Mouse (Mus musculus) G1E-ER4 (cell line): ENCODE results near the gene Ly75. TPM values are rescaled to one million over a fixed set of nuclear protein-coding genes. Genes with fewer than 3 reads are reported as not detected.

Experiments used
- GATA1 ChIP-seq: IDR thresholded peaks from one replicate; pipeline ENCODE4 v1.8.0; 2012; ENCODE audit warnings: low read length, inconsistent platforms
- polyA plus RNA-seq: library from polyadenylated mRNA; stranded (reverse); fragments of >175 nt; gene quantifications from 2 replicates; pipeline ENCODE4 v1.2.3, GENCODE M21; 2012

Gene Ly75
- polyA plus RNA-seq, 1 experiment = 0.69 TPM

DNA sequence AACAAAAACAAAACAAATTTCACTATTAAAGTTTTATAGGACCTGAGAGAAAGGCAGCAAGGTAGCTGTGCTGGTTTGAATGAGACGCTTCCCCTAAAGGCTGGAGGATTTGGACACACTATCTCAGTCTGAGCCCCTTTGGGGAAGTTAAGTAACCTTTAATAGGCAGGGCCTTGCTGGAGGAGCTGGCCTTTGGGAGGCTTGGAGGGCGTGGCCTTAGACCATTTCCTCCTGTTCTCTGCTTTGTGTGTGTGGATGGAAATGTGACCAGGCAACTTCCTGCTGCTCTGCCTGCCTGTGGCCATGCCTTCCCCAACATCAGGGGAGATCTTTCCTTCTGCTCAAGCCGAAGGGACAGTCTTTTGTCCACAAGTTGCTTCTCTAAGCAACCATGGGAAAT lies 84.8 kb downstream of the Ly75 start:
- TF ChIP-seq GATA1 = no peak

DNA sequence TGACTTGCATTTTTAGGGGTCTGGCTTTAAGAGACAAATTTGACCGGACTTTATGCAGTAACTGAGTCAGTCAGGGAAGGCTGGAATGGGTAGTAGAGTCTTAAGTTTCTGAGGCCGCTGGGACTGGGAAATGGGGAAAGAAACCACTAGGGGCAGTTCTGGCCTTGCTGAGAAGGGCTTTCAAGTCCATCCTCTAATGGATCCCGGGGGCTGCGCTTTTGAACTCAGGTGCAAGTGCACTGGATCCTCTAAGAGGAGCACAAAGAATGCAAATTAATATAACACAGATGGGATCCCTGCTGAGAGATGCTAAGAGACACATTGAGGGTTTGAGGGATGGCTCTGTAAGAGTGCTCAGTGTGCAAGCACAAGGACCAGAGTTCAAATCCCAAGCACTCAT lies 91.7 kb downstream of the Ly75 start:
- no peak for TF ChIP-seq GATA1

DNA sequence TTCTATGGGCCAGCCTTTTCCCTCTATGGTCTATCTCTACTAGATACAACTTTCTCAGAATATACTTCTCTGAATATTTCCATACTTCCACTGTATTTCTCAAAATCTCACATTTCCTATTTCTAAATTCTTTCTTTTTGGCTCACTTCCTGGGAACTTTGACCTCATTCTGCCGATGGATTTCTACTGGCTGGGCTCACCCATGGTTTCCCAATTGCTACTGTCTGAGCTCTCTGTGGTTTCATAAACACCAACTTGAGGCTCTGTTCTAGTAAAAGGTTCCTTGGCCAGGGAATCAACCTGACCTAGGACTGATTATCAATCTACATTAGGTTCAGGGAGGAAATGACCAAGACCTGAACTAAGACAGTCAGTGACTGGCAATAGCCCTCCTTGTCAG lies 93.7 kb downstream of the Ly75 start:
- TF ChIP-seq GATA1 = no peak

DNA sequence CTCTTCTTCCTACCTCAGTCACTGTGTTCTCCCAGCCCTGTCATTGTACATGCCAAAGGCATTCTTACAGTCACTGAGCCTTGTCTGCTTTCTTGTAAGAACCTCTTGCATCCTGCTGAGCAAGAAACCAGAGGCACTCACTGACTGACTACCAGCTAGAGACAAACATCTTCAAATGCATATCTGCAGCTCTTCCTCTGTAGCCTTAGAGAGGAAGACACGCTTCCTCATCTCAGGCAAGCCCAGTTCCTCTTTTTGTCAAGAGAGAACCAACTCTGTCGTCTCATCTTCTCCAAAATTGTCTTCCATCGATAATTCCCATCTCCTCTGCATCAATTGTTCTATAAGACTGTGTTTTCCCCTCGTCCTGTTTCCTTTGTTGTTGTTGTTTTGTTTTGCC lies 94.5 kb downstream of the Ly75 start:
- TF ChIP-seq GATA1 = no peak

DNA sequence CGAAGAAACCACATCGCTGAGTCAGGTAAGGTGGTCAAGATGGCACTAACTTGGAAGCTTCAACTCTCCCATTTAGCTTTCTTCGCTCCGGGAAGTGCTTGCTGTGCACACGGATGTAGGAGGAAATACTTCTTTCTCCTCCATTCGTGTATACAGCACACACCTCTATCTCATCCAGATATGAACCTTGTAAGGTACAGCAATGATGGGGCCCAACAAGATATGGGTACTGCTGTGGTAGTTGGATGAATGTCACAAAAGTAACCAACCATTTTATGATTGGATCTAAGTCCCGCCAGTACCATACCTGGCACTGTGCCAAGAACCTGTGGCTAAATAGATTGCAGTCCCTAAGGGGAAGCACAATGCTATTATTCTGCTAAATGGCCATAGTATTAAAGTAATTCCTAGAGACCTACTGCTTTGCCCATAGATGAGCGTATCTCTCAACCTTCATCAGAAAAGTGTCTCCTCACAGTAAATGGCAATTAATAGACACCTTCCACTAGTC lies 97.9 kb downstream of the Ly75 start:
- no peak for TF ChIP-seq GATA1

DNA sequence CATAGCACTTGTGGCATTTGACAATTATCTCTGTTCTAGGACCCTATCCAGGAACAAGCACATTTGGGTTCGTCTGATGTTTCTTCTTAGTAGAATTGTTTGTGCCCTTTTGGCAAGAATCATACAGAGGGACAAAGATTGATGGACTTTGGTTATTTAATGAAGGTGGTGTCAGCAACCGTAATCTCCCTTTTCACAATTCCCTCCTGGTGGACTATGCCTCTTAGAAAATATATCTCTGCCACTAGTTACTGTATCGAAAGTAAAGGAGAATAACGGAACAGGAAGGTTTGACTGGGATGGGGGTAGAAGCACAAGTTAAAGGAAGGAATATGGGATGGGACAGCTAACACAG lies 98.7 kb downstream of the Ly75 start, which contains the start of gene Cd302:
Gene Cd302 (minus strand): TSS at position 22 of the 355 bp plus-strand sequence.
- TF ChIP-seq GATA1 = no peak

DNA sequence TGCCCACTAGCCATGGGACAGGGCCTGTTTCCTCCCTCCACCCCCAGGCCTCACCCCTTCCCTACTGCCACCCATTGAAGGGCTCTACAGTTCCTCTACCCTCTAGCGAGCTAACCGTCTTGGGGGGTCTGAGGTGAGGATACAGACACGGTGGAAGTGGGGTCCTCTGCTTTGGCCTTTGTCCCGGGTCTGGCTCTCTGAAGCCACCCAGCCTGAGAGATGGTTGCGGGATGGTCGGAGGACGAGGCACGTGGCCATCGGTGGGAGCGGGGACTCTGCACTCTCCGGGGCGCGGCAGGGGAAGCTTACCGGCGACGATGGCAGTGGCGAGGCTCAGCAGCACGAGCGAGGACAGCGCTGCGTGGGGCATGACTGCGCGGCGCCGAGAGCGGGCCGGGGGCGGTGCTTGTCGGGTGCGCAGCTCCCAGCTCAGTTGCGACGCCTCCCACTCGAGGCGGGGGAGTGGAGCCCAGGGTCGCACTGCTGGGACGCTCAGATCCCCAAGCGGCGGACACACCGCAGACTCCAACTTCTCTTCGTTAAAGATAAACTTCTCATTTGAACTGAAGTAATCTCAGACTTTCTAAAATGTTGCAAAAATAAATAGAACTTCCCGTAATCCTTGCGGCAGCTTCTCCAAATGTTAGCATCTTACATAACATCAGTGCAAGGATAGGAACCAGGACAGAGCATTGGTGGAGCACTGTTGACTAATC lies 99.2 kb downstream of the Ly75 start:
- no peak for TF ChIP-seq GATA1

DNA sequence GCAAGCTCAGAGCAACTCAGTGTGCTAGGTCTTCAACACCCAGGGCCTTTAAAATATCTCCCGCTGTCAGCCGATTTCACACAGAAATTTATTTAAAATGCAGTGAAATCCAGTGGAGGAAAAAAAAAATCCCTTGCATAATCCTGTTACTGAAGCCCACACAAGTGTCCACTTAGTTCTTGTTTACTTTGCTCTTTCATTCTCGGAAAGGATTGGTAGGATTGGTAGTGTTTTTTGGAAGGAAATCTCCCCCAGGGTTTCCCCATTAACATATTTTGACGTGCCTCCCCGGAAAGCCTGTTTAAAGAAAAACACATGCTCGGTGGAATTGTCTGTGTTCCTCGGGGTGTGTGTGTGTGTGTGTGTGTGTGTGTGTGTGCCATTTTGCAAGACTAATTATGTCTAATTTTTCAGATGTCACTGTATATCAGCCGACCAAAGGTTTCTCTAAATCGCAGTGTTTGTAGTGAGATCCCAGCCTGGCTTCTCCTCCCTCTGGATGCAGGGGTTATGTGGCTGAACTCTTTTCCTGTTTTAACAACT lies 99.8 kb downstream of the Ly75 start:
- TF ChIP-seq GATA1 = no peak

DNA sequence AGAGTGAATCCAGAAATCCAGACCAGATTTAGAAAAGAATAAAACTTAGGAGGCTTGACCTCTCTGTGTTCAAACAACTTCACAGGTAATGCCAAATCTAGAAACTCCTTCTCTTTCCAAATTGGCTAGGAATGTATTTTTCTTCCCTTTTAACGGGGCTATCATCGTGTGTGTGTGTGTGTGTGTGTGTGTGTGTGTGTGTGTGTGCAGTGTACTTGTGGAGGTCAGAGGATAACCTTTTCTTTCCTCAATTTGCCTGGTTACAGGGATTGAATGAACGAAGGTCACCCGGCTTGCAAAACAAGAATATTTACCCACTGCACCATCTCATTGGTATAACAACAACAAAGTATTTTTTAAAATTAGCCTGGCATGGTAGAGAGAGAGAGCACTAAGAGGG lies 100.5 kb downstream of the Ly75 start:
- no peak for TF ChIP-seq GATA1

DNA sequence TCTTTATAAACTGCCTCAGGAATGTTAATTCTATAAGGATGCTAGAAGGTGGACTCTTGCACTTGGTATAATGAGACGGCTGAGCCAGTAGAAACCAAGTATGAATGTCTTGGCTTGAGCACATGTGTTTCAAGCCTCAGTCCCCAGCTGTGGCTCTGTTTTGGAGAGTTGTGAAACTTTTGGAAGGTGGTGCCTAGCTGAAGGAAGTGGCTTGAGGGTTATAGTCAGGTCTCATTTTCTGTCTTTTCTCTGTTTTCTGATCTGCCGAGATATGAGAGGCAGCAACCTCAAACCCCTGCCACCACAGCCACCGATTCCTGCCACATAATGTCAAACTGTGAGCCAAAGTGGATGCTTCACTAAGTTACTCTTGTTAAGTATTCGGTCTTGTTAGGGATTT lies 104.5 kb downstream of the Ly75 start:
- TF ChIP-seq GATA1 = no peak

DNA sequence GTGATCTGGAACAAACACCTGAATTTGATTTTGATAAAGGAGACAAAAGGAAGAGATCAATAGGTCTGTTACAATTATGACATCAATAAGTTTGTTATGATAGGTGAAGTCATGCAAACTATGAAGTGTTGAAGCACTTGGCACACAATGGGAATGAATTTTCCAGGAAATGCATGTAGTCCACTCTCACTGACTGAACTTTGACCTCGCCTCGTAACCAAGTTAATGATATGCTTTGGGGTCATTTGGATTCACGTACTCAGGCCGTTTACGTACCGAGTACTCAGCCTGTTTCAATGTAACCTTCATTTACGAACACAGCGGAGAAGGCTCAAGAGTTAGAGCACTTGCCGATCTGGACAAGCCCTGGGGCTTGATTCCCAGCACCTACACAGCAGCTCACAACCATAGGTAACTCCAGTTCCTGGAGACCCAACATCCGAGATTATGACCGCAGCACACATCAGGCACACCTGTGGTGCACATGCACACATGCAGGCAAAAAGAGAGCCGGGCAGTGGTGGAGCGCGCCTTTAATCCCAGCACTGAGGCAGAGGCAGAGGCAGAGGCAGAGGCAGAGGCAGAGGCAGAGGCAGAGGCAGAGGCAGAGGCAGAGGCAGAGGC lies 113.1 kb downstream of the Ly75 start:
- no peak for TF ChIP-seq GATA1

DNA sequence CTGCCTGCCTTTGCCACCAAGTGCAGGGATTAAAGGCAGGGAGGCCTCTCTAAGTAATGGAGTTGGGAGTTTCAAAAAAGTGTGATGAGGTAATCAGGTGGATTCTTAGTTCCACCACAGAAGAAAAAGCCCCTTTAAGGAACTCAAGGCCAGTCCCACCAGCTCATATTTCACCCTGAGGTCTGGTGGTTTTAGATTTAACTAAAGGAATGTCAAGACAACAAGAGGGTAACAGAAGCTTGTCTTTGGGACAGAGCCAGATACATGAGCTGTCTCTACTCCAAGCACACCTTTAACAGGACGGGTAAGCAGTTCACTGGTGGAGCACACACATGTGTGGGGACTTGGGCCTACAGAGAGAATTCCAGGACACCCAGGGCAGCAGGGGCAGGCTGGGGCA lies 115.5 kb downstream of the Ly75 start:
- no peak for TF ChIP-seq GATA1

DNA sequence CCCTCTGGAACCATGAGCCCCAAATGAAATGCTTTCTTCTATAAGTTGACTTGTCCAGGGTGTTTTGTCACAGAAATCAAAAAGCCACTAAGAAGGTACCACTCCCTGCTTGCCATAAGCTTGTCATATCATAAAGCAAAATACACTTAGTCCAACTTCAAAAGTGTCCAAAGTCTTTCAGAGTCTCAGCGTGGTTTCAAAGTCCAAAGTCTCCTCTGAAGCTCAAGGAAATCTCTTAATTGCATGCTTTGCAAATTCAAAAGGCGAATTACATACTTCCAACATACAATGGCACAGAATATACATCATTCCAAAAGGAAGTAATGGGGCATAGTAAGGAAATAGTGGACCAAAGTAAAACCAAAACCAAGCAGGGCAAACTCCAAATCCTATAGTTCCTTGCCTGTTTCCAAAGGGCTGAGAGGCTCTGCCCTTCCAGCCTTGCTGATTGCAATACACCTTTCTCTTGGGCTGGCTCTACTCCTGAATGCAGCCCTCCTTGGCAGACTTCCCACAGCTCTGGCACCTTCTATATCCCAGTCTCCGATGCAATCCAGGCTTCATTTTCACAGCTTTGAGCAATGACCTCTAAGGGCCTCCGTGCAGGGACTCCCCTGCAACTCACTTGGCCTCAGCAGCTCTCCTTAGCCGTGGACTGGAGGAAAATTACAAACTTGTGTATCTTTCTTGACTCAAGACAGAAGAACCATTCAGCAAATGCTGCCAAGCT lies 122.3 kb downstream of the Ly75 start:
- TF ChIP-seq GATA1 = no peak

DNA sequence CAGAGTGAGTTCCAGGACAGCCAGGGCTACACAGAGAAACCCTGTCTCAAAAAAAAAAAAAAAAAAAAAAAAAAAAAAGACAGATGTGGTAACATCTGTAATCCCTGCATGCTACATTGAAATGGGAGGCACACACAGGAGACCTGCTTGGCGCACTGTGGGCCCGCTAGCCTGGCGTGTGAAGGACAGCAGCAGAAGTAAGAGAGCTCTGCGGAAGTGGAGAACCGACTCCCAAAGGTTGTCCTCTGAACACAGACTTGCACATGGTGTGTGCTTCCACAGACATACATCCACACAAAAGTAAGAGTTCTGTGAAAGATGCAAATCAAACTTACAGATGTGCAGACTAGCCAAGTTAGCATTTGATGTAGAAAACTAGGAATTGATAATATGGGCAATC lies 123.9 kb downstream of the Ly75 start:
- no peak for TF ChIP-seq GATA1

DNA sequence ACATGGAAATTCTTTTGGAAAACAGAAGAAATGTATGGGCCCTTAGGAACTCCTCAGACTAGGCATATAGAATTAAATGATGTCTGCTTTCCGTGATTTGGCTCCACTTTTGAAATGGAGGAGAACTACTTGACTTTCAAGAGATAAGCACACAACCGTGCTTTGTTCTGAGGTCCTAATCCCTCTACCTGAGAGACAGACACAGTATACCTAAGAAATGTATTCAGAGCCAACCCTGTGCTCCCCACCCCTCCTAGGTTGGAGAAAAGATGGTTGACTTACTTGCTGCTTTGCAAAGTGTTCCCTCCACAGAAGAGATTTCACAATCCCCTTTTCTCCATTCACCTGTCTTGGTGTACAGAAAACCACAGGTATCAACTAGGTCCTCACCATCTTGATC lies 126.4 kb downstream of the Ly75 start:
- TF ChIP-seq GATA1 = no peak

DNA sequence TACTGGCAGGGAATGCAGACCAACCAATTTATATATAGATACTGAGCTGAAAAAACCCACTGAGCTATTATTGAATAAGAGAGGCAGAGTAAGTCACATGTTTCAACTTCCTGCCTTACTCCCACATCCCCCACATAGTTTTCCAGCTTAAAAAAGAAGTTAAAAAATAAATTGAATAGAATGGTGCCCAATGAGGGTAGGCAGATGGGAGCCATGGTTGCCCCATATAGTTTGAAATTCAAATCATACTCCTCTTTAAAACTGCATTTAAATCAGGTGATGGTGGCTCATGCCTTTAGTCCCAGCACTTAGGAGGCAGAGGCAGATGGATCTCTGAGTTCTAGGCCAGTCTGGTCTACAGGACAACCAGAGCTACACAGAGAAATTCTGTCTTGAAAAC lies 129.6 kb downstream of the Ly75 start:
- TF ChIP-seq GATA1 = no peak
